Mouse (Mus musculus) kidney, postnatal 4 days (tissue): ENCODE results near the gene Spon1.
A peak's percentile ranks its signal among the peaks of the same experiment; 100 is the strongest.

ENCODE experiments used
- DNase-seq, 2 experiments: peaks; one replicate each; pipeline ENCODE4 v3.0.0; 2021; ENCODE audit warnings: mixed read lengths in 2 of 2

The Spon1 gene

DNA sequence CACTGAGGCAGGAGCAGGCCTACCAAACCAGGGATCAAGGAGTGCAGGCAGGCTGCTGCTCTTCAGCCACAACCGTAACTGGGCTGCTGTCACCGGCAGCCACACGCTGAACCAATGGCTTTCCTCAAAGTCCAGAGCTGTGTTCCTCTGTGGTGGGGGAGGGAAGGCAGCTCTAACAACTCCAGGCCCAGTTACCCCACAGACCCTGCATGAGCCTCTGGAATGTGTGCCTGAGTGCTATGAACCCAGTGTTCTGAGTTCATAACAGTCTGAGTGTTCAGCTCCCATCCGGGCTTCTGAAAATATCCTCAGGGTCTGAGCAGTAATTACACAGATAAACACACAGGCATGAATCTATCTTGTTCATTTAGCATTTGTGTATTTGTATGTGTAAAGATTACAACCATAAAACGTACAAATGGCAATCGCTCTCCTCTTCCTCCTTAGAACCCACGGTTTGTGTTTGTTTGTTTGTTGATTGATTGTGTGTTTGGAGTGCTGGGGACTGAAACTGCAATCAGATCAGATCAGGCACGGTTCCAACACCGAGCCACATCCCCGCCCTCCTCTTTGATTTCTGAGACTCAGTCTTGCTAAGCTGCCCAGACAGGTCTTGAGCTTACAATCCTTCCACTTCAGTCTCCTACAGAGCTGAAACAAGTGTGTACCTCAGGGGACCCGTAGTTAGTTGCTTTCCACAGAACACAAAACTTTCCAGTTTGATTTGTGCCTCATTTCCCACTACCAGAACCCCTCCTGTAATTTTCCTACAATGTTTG lies 299.8 kb downstream of the Spon1 start:
- DNase-seq, result peak in 1 of 2 experiments; percentile 38

- DNase-seq, result peak; percentile 92 to 93
Observed at GRCm38 (mm10) chr7:114066529-114067178, 300.9 kb downstream of the Spon1 start.

- DNase-seq, result no peak
Observed at GRCm38 (mm10) chr7:114068956-114069533, 303.2 kb downstream of the Spon1 start.

GRCm38 (mm10) chr7:114069726-114070457 lies 304.1 kb downstream of the Spon1 start:
- no peak for DNase-seq

GRCm38 (mm10) chr7:114070458-114070840 lies 304.7 kb downstream of the Spon1 start:
- DNase-seq, result no peak

GRCm38 (mm10) chr7:114071395-114071794 lies 305.6 kb downstream of the Spon1 start:
- DNase-seq, result no peak

- DNase-seq, result peak; percentile 40 to 60
Observed at GRCm38 (mm10) chr7:114071851-114072616, 306.2 kb downstream of the Spon1 start.

- DNase-seq, result no peak
Observed at GRCm38 (mm10) chr7:114074133-114074532, 308.3 kb downstream of the Spon1 start.

- no peak for DNase-seq
Observed at GRCm38 (mm10) chr7:114074595-114074994, 308.8 kb downstream of the Spon1 start.

DNA sequence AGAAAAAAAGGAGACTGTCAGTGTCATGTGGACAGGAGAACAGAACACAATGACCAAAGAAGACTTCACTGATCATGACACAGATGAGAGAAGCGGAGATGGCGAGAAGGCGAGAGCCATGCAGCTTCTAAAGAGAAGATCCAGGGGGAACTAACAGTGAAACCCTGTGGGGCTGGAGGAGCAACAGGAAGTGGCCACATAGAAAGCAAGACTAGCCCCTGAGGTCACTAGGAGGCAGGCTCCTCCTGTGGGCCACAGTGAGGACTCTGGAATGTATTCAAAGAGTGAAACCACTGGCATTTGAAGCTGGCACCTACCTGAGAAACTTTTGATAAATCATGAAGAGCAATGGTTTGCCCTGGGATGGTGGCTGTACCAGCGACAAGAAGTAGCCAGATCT lies 313.5 kb downstream of the Spon1 start:
- DNase-seq, result no peak

DNA sequence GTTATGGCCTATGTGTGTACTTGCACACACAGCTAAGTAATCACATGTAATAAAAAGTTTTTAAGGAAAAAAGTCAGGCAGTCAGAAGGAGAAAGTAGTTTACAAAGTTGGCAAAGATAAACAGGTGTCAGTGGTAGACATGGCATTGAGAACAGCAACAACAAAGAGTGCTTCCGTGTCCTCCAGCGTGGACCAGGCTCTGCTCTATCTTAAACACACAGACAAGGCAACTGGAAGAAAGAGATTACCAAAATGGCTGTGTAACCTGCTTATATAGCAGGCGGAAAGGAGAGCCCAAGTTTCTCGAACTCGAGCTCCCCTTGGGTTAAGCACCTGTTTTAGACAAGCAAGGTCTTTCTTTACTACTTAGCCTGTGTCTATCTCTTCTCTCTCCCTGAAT lies 314.5 kb downstream of the Spon1 start:
- no peak for DNase-seq

DNA sequence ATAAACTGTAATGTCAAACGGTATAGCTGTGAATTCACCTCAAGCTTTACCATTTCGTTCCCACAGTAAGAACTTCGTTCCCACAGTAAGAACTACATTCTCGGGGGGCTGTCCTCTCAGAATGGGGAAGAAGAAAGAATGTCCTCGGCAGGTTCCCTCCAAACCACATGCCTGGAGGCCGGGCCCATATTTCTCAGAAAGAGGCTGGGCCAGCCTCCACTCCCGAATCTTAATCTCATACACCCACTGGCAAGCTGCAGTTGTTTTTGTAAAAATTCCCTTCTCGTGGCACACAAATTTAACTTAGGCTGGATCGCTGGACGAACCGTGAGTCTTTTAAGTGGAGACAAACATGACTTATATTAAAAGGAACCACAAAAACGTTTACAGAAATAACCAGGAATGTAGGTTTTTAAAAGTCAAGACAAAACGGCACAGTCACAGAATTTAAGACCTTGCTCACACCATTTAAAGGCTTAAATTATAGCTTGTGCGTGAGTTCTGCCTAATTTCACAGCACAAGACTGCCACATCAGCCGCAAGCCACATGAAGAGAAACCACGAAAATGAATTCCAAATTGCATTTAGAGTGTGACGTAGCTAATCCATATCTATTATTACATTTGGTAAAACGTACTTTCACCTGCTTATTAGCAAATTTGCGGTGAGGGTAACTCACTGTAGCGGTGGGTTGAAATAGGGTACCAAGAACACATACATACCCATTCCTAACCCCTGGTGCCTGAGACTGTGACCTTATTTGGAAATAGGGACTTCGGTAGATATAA lies 316.0 kb downstream of the Spon1 start:
- no peak for DNase-seq

- DNase-seq, result no peak
Observed at GRCm38 (mm10) chr7:114083088-114083487, 317.3 kb downstream of the Spon1 start.

GRCm38 (mm10) chr7:114083760-114084159 lies 318.0 kb downstream of the Spon1 start:
- DNase-seq, result no peak

GRCm38 (mm10) chr7:114086021-114086710 lies 320.4 kb downstream of the Spon1 start:
- DNase-seq, result no peak

DNA sequence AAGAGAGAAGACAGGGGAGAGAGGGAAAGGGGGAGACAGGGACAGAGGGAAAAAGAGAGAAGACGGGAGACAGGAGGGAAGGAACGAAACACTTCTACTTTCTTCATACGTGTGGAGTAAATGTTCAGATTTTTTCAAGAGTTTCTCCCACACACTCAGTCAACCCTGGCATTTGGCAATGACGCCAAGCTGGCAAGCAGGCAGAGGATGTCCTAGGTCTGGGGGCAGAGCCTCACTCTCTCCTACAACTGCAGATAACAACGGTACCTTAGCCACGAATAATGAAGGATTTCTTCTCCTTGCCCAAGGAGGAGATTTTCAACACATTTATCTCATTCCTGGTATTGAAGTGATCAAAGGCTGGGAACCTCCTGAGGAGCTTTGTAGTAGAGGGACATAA lies 321.5 kb downstream of the Spon1 start:
- DNase-seq, result no peak

DNA sequence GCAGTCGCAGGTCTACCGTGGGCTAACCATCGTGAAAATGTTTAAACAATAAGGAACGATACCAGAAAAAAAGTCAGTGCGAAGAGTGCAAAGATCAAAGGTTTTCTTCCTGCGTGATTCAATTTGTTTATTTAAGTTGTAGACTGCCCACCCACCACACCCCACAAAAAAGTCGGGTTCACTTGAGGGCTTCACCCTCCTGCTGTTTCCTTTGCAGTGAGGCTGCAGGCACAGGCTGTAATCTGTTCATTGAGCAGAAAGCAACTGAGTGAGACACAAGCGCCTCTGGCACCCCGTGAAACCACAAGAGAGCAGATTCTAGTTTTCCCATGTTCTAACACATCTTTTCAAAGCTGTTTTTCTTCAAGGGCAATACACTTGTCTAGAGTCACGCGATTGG lies 322.2 kb downstream of the Spon1 start:
- DNase-seq, result no peak

GRCm38 (mm10) chr7:114088918-114089317 lies 323.1 kb downstream of the Spon1 start:
- DNase-seq, result no peak

GRCm38 (mm10) chr7:114090231-114090630 lies 324.4 kb downstream of the Spon1 start:
- DNase-seq, result no peak

DNA sequence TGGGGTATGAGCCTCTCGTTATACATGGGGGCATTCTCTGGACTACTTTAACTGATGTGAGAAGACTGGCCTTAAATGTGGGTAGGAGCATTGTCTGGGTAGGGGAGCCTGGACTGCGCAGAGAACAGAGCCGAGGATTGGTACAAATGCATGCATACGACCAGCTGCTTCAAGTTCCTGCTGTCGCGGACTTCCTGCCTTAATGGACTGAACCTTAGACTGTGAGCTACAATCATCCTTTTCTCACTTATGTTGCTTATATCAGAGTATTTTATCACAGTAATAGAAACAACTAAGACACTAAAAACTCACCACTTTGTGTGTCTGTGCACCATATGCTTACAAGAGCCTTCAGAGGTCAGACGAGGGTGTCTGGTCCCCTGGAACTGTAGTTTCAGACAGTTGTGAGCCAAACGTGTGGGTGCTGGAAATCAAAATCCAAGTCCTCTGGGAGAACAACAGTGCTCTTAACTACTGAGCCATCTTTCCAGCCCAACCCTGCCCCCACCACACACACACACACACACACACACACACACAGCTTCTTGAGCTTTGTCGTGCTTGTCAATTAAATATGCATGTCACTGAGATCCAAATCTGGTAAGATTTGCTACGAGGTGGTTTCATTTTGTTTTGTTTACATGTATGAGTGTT lies 325.2 kb downstream of the Spon1 start:
- DNase-seq, result no peak
